Mouse (Mus musculus) limb, embryonic 12.5 days (tissue): ENCODE measurements around the gene Ccdc84. TPM values are rescaled to one million over a fixed set of nuclear protein-coding genes. Genes with fewer than 3 reads are reported as not detected.
A peak's percentile ranks its signal among the peaks of the same experiment; 100 is the strongest.
"Not testable (repeated sequence)": the region's sequence is repeated elsewhere in the genome, so short reads cannot be mapped to it uniquely, and the experiment has no call there.

Source experiments
- ATAC-seq: fragments of 200-750 bp; cut with Nextera tagmentation; 2 replicates; pipeline ENCODE4 v1.8.0; 2017; ENCODE audit warnings: low read depth, moderate TSS enrichment; ENCODE audit not compliant: insufficient number of reproducible peaks, insufficient read depth, low FRiP score, low TSS enrichment
- H3K27ac ChIP-seq: fragments of 300-500 bp; sonication (generic); 2 replicates; pipeline ENCODE4 v1.5.1; 2016; ENCODE audit warnings: mild to moderate bottlenecking, moderate library complexity
- H3K27me3 ChIP-seq: fragments of 300-500 bp; sonication (generic); 2 replicates; pipeline ENCODE4 v1.6.1; 2016; ENCODE audit warnings: mild to moderate bottlenecking, moderate library complexity
- H3K36me3 ChIP-seq: fragments of 300-500 bp; sonication (generic); 2 replicates; pipeline ENCODE4 v1.6.1; 2016; ENCODE audit warnings: mild to moderate bottlenecking, moderate library complexity
- H3K4me1 ChIP-seq: fragments of 300-500 bp; sonication (generic); replicated peaks from 2 replicates; pipeline ENCODE4 v1.6.1; 2016
- H3K4me2 ChIP-seq: fragments of 300-500 bp; sonication (generic); 2 replicates; pipeline ENCODE4 v1.6.1; 2016; ENCODE audit warnings: mild to moderate bottlenecking, moderate library complexity
- H3K4me3 ChIP-seq: fragments of 300-500 bp; sonication (generic); replicated peaks from 2 replicates; pipeline ENCODE4 v1.5.1; 2016; ENCODE audit warnings: mild to moderate bottlenecking
- H3K9ac ChIP-seq: fragments of 300-500 bp; sonication (generic); replicated peaks from 2 replicates; pipeline ENCODE4 v1.6.1; 2016; ENCODE audit warnings: mild to moderate bottlenecking, moderate library complexity
- H3K9me3 ChIP-seq: fragments of 300-500 bp; sonication (generic); 2 replicates; pipeline ENCODE4 v1.6.1; 2016; ENCODE audit warnings: mild to moderate bottlenecking, moderate library complexity
- WGBS: fragments of 180-500 bp; shearing (Covaris S2); methylation state at CpG from one replicate; pipeline ENCODE4 v1.1.7; 2016; 5-methylcytosine and 5-hydroxymethylcytosine counted together
- polyA plus RNA-seq: library from polyadenylated mRNA; unstranded; fragments of >200 nt; fragmentation: Nextera tagmentation; extraction: Ambion mirVana; gene quantifications from 2 replicates; pipeline ENCODE4 v1.2.1, GENCODE M21; 2016

Gene Ccdc84
- polyA plus RNA-seq, 1 experiment from 2014 or later, result 38.4 TPM

- no peak for ATAC-seq
- Histone ChIP-seq H3K4me2 (no peak overlapping the region), H3K4me3 (no peak overlapping the region), H3K27ac (no peak overlapping the region), H3K27me3 (no peaks in the 10 kb centered on the region), H3K36me3 (no peaks in the 10 kb centered on the region), H3K9ac (no peak overlapping the region), H3K9me3 (peaks cover 4% of the 10 kb centered on the region; the same call in 1 of the 2 replicates), H3K4me1 (no peaks in the 10 kb centered on the region)
- 84% methylated on average over 4 of the region's 4 CpGs for WGBS
Observed at GRCm38 (mm10) chr9:44423576-44423975, 5.2 kb upstream of the Ccdc84 start.

- no peak overlapping the region for H3K27ac ChIP-seq
- no peaks in the 10 kb centered on the region for H3K27me3 ChIP-seq
- H3K4me2 ChIP-seq, result no peak overlapping the region
- no peak overlapping the region for H3K4me3 ChIP-seq
- no peak overlapping the region for H3K9ac ChIP-seq
- WGBS, result 78% methylated on average over 5 of the region's 5 CpGs
- no peak for ATAC-seq
- peaks cover 4% of the 10 kb centered on the region; the same call in 1 of the 2 replicates for H3K9me3 ChIP-seq
- peaks cover 9% of the 10 kb centered on the region for H3K36me3 ChIP-seq
- H3K4me1 ChIP-seq, result peaks cover 6% of the 10 kb centered on the region
Observed at GRCm38 (mm10) chr9:44420280-44420898, 2.0 kb upstream of the Ccdc84 start.

- 95% methylated on average over 9 of the region's 9 CpGs for WGBS
- not testable (repeated sequence) for H3K9ac ChIP-seq, H3K27me3 ChIP-seq, H3K27ac ChIP-seq, H3K4me2 ChIP-seq, H3K4me1 ChIP-seq, ATAC-seq, H3K4me3 ChIP-seq, H3K9me3 ChIP-seq
- peaks cover 12% of the 10 kb centered on the region for H3K36me3 ChIP-seq
Observed at GRCm38 (mm10) chr9:44419730-44420129, 1.4 kb upstream of the Ccdc84 start.

GRCm38 (mm10) chr9:44417892-44418363 lies 441 bp downstream of the Ccdc84 start:
- WGBS, result under 1% methylated on average over 38 of the region's 38 CpGs
- Histone ChIP-seq H3K4me3 (peak overlapping the region; percentile 81), H3K9me3 (peaks cover 4% of the 10 kb centered on the region; the same call in 1 of the 2 replicates)

GRCm38 (mm10) chr9:44417156-44417891 lies 1.0 kb downstream of the Ccdc84 start:
- Histone ChIP-seq H3K27me3 (no peaks in the 10 kb centered on the region), H3K27ac (peak overlapping the region; percentile 80), H3K36me3 (peaks cover 36% of the 10 kb centered on the region), H3K4me3 (peak overlapping the region; percentile 81), H3K9ac (peak overlapping the region; percentile 84), H3K4me2 (peak overlapping the region; percentile 83), H3K4me1 (peaks cover 6% of the 10 kb centered on the region), H3K9me3 (peaks cover 4% of the 10 kb centered on the region; the same call in 1 of the 2 replicates)
- 6% methylated on average over 26 of the region's 26 CpGs for WGBS
- ATAC-seq, result peak; percentile 77; the same call in 1 of the 2 replicates

More at GRCm38 (mm10) chr9:44417892-44418363, 441 bp downstream of the Ccdc84 start:
- peak overlapping the region; percentile 84 for H3K9ac ChIP-seq
- peaks cover 30% of the 10 kb centered on the region for H3K36me3 ChIP-seq
- ATAC-seq, result peak; percentile 84
- H3K27me3 ChIP-seq, result no peaks in the 10 kb centered on the region
- peak overlapping the region; percentile 80 for H3K27ac ChIP-seq
- peak overlapping the region; percentile 83 for H3K4me2 ChIP-seq
- H3K4me1 ChIP-seq, result peaks cover 6% of the 10 kb centered on the region

- Histone ChIP-seq H3K4me2 (no peak overlapping the region), H3K4me3 (no peak overlapping the region), H3K9ac (no peak overlapping the region), H3K27ac (no peak overlapping the region), H3K27me3 (no peaks in the 10 kb centered on the region), H3K4me1 (peaks cover 12% of the 10 kb centered on the region), H3K36me3 (peaks cover 73% of the 10 kb centered on the region), H3K9me3 (no peaks in the 10 kb centered on the region)
- no peak for ATAC-seq
- 89% methylated on average over 2 of the region's 2 CpGs for WGBS
Observed at GRCm38 (mm10) chr9:44412781-44413180, 5.6 kb downstream of the Ccdc84 start.

GRCm38 (mm10) chr9:44412306-44412705 lies 6.1 kb downstream of the Ccdc84 start:
- H3K27ac ChIP-seq, result no peak overlapping the region
- no peak overlapping the region for H3K4me3 ChIP-seq
- H3K4me2 ChIP-seq, result no peak overlapping the region
- 79% methylated on average over 4 of the region's 4 CpGs for WGBS
- no peaks in the 10 kb centered on the region for H3K9me3 ChIP-seq
- ATAC-seq, result no peak
- H3K36me3 ChIP-seq, result peaks cover 73% of the 10 kb centered on the region
- no peak overlapping the region for H3K9ac ChIP-seq
- H3K4me1 ChIP-seq, result peaks cover 10% of the 10 kb centered on the region
- no peaks in the 10 kb centered on the region for H3K27me3 ChIP-seq

- WGBS, result 80% methylated on average over 1 of the region's 1 CpGs
- H3K36me3 ChIP-seq, result peaks cover 73% of the 10 kb centered on the region
- ATAC-seq, result no peak
Observed at GRCm38 (mm10) chr9:44411601-44412130, 6.7 kb downstream of the Ccdc84 start.

GRCm38 (mm10) chr9:44410647-44411336 lies 7.6 kb downstream of the Ccdc84 start:
- Histone ChIP-seq H3K4me3 (no peak overlapping the region), H3K9ac (no peak overlapping the region), H3K27me3 (no peaks in the 10 kb centered on the region), H3K9me3 (no peaks in the 10 kb centered on the region), H3K36me3 (peaks cover 67% of the 10 kb centered on the region), H3K4me1 (peaks cover 9% of the 10 kb centered on the region; the same call in 1 of the 2 replicates), H3K4me2 (no peak overlapping the region), H3K27ac (no peak overlapping the region)
- WGBS, result 87% methylated on average over 2 of the region's 2 CpGs
- ATAC-seq, result no peak

More at GRCm38 (mm10) chr9:44411601-44412130, 6.7 kb downstream of the Ccdc84 start:
- Histone ChIP-seq H3K9ac (no peak overlapping the region), H3K9me3 (no peaks in the 10 kb centered on the region), H3K4me1 (peaks cover 6% of the 10 kb centered on the region; the same call in 1 of the 2 replicates), H3K4me2 (no peak overlapping the region), H3K27ac (no peak overlapping the region), H3K27me3 (no peaks in the 10 kb centered on the region), H3K4me3 (no peak overlapping the region)

GRCm38 (mm10) chr9:44408693-44409092 lies 9.7 kb downstream of the Ccdc84 start:
- H3K9ac ChIP-seq, ATAC-seq, H3K4me1 ChIP-seq, H3K27ac ChIP-seq, H3K9me3 ChIP-seq, H3K27me3 ChIP-seq: not testable (repeated sequence)
- Histone ChIP-seq H3K4me3 (peak overlapping the region; percentile 84), H3K4me2 (peak overlapping the region; percentile 80), H3K36me3 (peaks cover 71% of the 10 kb centered on the region)
- 79% methylated on average over 9 of the region's 9 CpGs for WGBS

- Histone ChIP-seq H3K4me3 (peak overlapping the region; percentile 84), H3K27ac (peak overlapping the region; percentile 95), H3K4me2 (peak overlapping the region; percentile 80), H3K9ac (peak overlapping the region; percentile 86), H3K9me3 (no peaks in the 10 kb centered on the region), H3K36me3 (peaks cover 71% of the 10 kb centered on the region), H3K27me3 (no peaks in the 10 kb centered on the region), H3K4me1 (peaks cover 9% of the 10 kb centered on the region)
- ATAC-seq, result no peak; the same call in 1 of the 2 replicates
- WGBS, result under 1% methylated on average over 24 of the region's 24 CpGs
Observed at GRCm38 (mm10) chr9:44407752-44408097, 10.6 kb downstream of the Ccdc84 start.
